Mouse (Mus musculus): Measurements from ENCODE around the gene Fgb. TPM values are rescaled to one million over a fixed set of nuclear protein-coding genes. Genes with fewer than 3 reads are reported as not detected.

The Fgb gene
- total and polyA plus RNA-seq, 3 experiments, result not detected

DNA sequence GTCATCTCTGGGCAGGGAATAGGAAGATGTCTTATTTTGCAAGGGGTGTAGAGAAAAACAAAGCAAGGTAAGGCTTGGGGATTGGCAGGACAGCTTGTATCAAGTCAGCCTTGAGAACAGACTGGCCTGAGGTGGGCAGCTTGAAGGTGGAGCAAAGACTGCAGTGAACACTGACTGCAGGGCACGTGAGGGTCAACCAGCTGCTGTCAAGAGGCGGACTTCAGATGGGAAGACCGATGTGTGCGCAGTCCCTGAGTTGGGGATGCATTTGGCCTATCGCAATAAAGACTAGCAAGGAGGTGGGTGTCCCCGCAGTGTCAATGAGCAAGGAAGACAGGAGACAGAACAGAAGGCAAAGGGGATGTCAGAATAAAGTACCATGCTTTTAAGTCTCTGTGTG, 56.7 kb downstream of the Fgb start:
- no peaks in the 10 kb centered on the region for H3K4me1 ChIP-seq (ENCODE audit: control insufficient read depth, insufficient read depth, low read length)
- H3K79me2 ChIP-seq (replicated peaks; ENCODE audit: control insufficient read depth, insufficient read depth, low read length), result no peaks in the 10 kb centered on the region
- no peak overlapping the region for H3K9ac ChIP-seq (ENCODE audit: low read depth, low read length)
- no peak for DNase-seq
- no peak for TF ChIP-seq POLR2A (IDR thresholded peaks at IDR 0.05; ENCODE audit: insufficient read depth, low read depth, low read length)
- TF ChIP-seq EP300 (IDR thresholded peaks at IDR 0.05; ENCODE audit: insufficient read depth, low read depth, low read length), result no peak
- no peak for TF ChIP-seq CTCF (IDR thresholded peaks at IDR 0.05)
- intact Hi-C loops (cut with DNase I), result no loop called here
- no peaks in the 10 kb centered on the region for H3K36me3 ChIP-seq (ENCODE audit: control insufficient read depth, insufficient read depth, low read length)
- H3K27me3 ChIP-seq (ENCODE audit: control insufficient read depth, insufficient read depth, low read length), result no peaks in the 10 kb centered on the region
- WGBS, result 91% methylated on average over 6 of the region's 6 CpGs
- no peak overlapping the region for H3K4me3 ChIP-seq
- H3K27ac ChIP-seq, result no peak overlapping the region

DNA sequence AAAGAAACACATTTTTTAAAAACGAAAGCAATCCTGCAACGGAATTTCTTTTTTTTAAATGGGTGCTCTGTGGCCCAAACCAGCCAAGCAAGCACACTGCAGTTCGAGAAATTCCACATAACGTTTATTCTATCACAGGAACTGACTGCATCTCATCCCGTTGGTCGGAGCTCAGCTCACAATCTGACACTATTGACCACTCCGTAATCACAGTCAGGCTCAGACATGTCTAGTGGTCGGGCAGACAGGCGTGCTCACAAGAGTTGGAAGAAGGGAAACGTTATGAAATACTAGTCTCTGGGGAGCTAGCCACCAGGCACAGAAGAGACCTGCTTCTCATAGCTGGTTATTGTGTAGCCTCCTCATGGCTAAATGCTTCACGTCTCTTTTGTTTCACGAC, 57.7 kb downstream of the Fgb start:
- intact Hi-C loops (cut with DNase I), result no loop called here
- no peaks in the 10 kb centered on the region for H3K79me2 ChIP-seq (replicated peaks; ENCODE audit: control insufficient read depth, insufficient read depth, low read length)
- H3K4me1 ChIP-seq (ENCODE audit: control insufficient read depth, insufficient read depth, low read length), result no peaks in the 10 kb centered on the region
- no peak for DNase-seq
- H3K9ac ChIP-seq (ENCODE audit: low read depth, low read length), result no peak overlapping the region
- H3K27ac ChIP-seq, result no peak overlapping the region
- H3K4me3 ChIP-seq, result no peak overlapping the region
- TF ChIP-seq EP300 (IDR thresholded peaks at IDR 0.05; ENCODE audit: insufficient read depth, low read depth, low read length), result no peak
- no peak for TF ChIP-seq POLR2A (IDR thresholded peaks at IDR 0.05; ENCODE audit: insufficient read depth, low read depth, low read length)
- no peak for TF ChIP-seq CTCF (IDR thresholded peaks at IDR 0.05)
- 61% methylated on average over 12 of the region's 12 CpGs for WGBS
- no peaks in the 10 kb centered on the region for H3K27me3 ChIP-seq (ENCODE audit: control insufficient read depth, insufficient read depth, low read length)
- no peaks in the 10 kb centered on the region for H3K36me3 ChIP-seq (ENCODE audit: control insufficient read depth, insufficient read depth, low read length)

Other genes starting within 250 kb of the Fgb start
- under 1 TPM; 0.14 to 0.16 TPM for gene Rbm46, start 173.4 kb downstream of the Fgb start, total RNA-seq (2021)
- 0.10 TPM in 1 of 2 replicates, not detected in the other for gene Rbm46, start 173.4 kb downstream of the Fgb start, polyA plus RNA-seq (2012; rRNA removed)
- gene Lrat, start 145.9 kb downstream of the Fgb start, total RNA-seq (2021), result under 1 TPM; 0.09 to 0.23 TPM
- gene Lrat, start 145.9 kb downstream of the Fgb start, polyA plus RNA-seq (2012; rRNA removed), result 0.49 and 1.2 TPM in 2 replicates
- not detected for gene Fgg, start 42.1 kb downstream of the Fgb start, total RNA-seq (2021)
- gene Fgg, start 42.1 kb downstream of the Fgb start, polyA plus RNA-seq (2012; rRNA removed), result 0.10 and 1.5 TPM in 2 replicates
- not detected for gene Fga, start 23.8 kb downstream of the Fgb start, total RNA-seq (2021)
- 0.73 TPM in 1 of 2 replicates, not detected in the other for gene Fga, start 23.8 kb downstream of the Fgb start, polyA plus RNA-seq (2012; rRNA removed)
- 10 to 100 TPM; 25.6 to 27.5 TPM for gene Plrg1, start 5.7 kb upstream of the Fgb start, total RNA-seq (2021)
- 24.4 and 40.7 TPM in 2 replicates for gene Plrg1, start 5.7 kb upstream of the Fgb start, polyA plus RNA-seq (2012; rRNA removed)
- gene Dchs2, start 78.1 kb upstream of the Fgb start, total RNA-seq (2021), result under 1 TPM; 0.52 to 0.80 TPM
- 0.14 and 0.23 TPM in 2 replicates for gene Dchs2, start 78.1 kb upstream of the Fgb start, polyA plus RNA-seq (2012; rRNA removed)